Mouse (Mus musculus) hindbrain, embryonic 15.5 days (tissue): ENCODE results near the gene Fdx1l. TPM values are rescaled to one million over a fixed set of nuclear protein-coding genes. Genes with fewer than 3 reads are reported as not detected.

Experiments used
- ATAC-seq: fragments of 200-750 bp; cut with Nextera tagmentation; 2 replicates; pipeline ENCODE4 v1.8.0; 2017; ENCODE audit warnings: low read depth, moderate number of reproducible peaks, moderate TSS enrichment; ENCODE audit not compliant: low FRiP score
- H3K27ac ChIP-seq: fragments of 300-500 bp; sonication (generic); replicated peaks from 2 replicates; pipeline ENCODE4 v1.5.1; 2015; ENCODE audit warnings: mild to moderate bottlenecking, inconsistent platforms
- H3K27me3 ChIP-seq: fragments of 300-500 bp; sonication (generic); 2 replicates; pipeline ENCODE4 v1.6.1; 2015; ENCODE audit warnings: control low read depth, inconsistent platforms
- H3K36me3 ChIP-seq: fragments of 300-500 bp; sonication (generic); 2 replicates; pipeline ENCODE4 v1.6.1; 2015; ENCODE audit warnings: control low read depth, inconsistent platforms
- H3K4me1 ChIP-seq: fragments of 300-500 bp; sonication (generic); replicated peaks from 2 replicates; pipeline ENCODE4 v1.6.1; 2015; ENCODE audit warnings: control low read depth, inconsistent platforms
- H3K4me2 ChIP-seq: fragments of 300-500 bp; sonication (generic); 2 replicates; pipeline ENCODE4 v1.6.1; 2015; ENCODE audit warnings: moderate library complexity, mild to moderate bottlenecking, inconsistent platforms
- H3K4me3 ChIP-seq: fragments of 300-500 bp; sonication (generic); 2 replicates; pipeline ENCODE4 v1.5.1; 2015; ENCODE audit warnings: mild to moderate bottlenecking, inconsistent platforms
- H3K9ac ChIP-seq: fragments of 300-500 bp; sonication (generic); 2 replicates; pipeline ENCODE4 v1.6.1; 2015; ENCODE audit warnings: inconsistent platforms
- H3K9me3 ChIP-seq: fragments of 300-500 bp; sonication (generic); 2 replicates; pipeline ENCODE4 v1.6.1; 2016; ENCODE audit warnings: control low read depth, inconsistent platforms
- WGBS: fragments of 180-500 bp; shearing (Covaris S2); methylation state at CpG from one replicate; pipeline ENCODE4 v1.1.7; 2015; 5-methylcytosine and 5-hydroxymethylcytosine counted together
- microRNA counts: library from miRNA; unstranded; fragments of <30 nt; microRNA quantifications from one replicate; lab custom pipeline; 2016
- microRNA-seq: library from miRNA; unstranded; fragments of <30 nt; microRNA quantifications from one replicate; pipeline ENCODE4, GENCODE M21; 2016
- polyA plus RNA-seq: library from polyadenylated mRNA; unstranded; fragments of >200 nt; fragmentation: Nextera tagmentation; extraction: Ambion mirVana; gene quantifications from 2 replicates; pipeline ENCODE4 v1.2.1, GENCODE M21; 2015

Fdx1l gene
- polyA plus RNA-seq, 1 experiment from 2014 or later: 74.1 TPM

DNA sequence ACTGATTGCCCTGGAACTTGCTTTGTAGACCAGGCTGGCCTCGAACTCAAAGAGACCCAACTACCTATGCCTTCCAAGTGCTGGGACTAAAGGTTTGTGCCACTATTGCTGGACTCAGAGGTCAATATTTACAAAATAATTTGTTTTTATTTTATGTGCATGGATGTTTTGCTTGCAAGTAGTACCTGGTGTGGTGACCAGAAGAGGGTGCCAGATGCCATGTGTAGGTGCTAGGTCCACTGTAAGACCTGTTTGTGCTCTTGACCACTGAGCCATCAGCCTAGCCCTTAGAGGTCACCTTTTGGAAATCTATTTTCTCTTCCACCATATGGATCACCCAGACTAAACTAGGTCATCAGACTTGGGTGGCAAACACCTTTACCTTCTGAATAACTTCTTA lies 50.7 kb downstream of the Fdx1l start:
- Histone ChIP-seq H3K9ac (no peak overlapping the region), H3K9me3 (no peaks in the 10 kb centered on the region), H3K36me3 (no peaks in the 10 kb centered on the region), H3K4me3 (no peak overlapping the region), H3K4me2 (no peak overlapping the region), H3K27me3 (peaks cover 27% of the 10 kb centered on the region), H3K27ac (no peak overlapping the region), H3K4me1 (no peaks in the 10 kb centered on the region)
- ATAC-seq: no peak
- whole genome bisulfite sequencing: 80% methylated on average over 1 of the region's 1 CpGs

GRCm38 (mm10) chr9:21022288-21022687 lies 51.1 kb downstream of the Fdx1l start:
- WGBS: 65% methylated on average over 6 of the region's 6 CpGs
- Histone ChIP-seq H3K9me3 (no peaks in the 10 kb centered on the region), H3K27me3 (peaks cover 27% of the 10 kb centered on the region), H3K4me1 (no peaks in the 10 kb centered on the region), H3K9ac (no peak overlapping the region), H3K36me3 (no peaks in the 10 kb centered on the region), H3K4me2 (no peak overlapping the region), H3K4me3 (no peak overlapping the region), H3K27ac (no peak overlapping the region)
- no peak for ATAC-seq

DNA sequence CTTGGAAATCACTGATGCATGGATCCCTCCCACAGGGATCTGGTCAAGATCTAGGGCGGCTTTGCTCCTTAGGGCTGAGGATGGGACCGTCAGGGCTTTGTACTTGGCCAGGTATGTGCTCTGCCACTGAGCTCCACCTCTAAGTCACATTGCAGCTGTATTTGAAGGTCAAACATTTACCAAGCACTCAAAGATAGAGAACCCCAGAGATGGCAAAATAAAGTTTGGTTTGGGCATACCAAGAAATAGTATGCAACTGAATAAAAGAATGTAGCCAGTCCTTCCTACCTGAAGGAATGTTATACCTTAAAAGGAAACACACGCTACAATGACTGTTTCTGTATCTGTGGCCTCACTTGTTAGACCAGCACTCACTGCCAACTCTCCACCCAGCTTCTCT lies 52.1 kb downstream of the Fdx1l start:
- 72% methylated on average over 3 of the region's 3 CpGs for WGBS
- Histone ChIP-seq H3K4me2 (no peak overlapping the region), H3K27me3 (peaks cover 29% of the 10 kb centered on the region), H3K4me3 (no peak overlapping the region), H3K9ac (no peak overlapping the region), H3K27ac (no peak overlapping the region), H3K4me1 (no peaks in the 10 kb centered on the region), H3K36me3 (no peaks in the 10 kb centered on the region), H3K9me3 (no peaks in the 10 kb centered on the region)
- no peak for ATAC-seq

DNA sequence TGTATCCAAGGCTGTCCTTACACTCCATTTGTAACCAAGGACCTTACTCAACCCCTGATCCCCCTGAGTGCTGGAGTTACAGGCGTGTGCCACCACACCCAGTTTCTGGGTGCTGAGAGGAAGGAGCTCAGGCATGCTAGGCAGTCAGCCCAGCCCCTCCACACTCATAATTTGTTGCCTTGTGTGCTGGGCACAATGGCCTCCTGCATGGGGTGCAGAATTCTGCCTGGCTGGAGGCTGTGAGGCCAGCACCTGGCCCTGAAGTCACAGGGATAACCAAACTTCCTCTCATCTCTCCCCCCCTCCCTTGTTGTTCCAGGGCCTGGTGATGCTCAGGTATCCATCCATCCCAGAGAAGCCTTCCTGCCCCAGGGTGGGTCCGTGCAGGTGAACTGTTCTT lies 54.8 kb downstream of the Fdx1l start:
- Histone ChIP-seq H3K4me1 (peaks cover 12% of the 10 kb centered on the region), H3K36me3 (no peaks in the 10 kb centered on the region), H3K9ac (no peak overlapping the region), H3K4me3 (no peak overlapping the region), H3K27me3 (peaks cover 55% of the 10 kb centered on the region), H3K4me2 (no peak overlapping the region), H3K9me3 (no peaks in the 10 kb centered on the region), H3K27ac (no peak overlapping the region)
- WGBS: 70% methylated on average over 2 of the region's 2 CpGs
- no peak for ATAC-seq

MicroRNA genes within 50 kb of the gene (microRNA counts, 519-probe panel; counts per million panel counts)
- 3,098 counts per million, percentile 61 among the panel's probes with 10 or more counts for microRNA mmu-miR-1900 (lab: Ali Mortazavi, UCI)

Small RNA genes lying within 50 kb of the gene (microRNA-seq; reads per million reads assigned to microRNA genes)
- gene Mir1900 (not detected), gene Mir7082 (1.3 reads per million)

Other genes with a start within 250 kb of the Fdx1l start
- 12.9 and 13.2 TPM in 2 replicates for gene A230050P20Rik, start 205.0 kb downstream of the Fdx1l start, polyA plus RNA-seq
- 14.7 and 15.1 TPM in 2 replicates for gene Angptl6, start 193.9 kb downstream of the Fdx1l start, polyA plus RNA-seq
- gene Ppan, start 185.4 kb downstream of the Fdx1l start, polyA plus RNA-seq: 46.3 and 47.5 TPM in 2 replicates
- 249 and 256 TPM in 2 replicates for gene Eif3g, start 175.0 kb downstream of the Fdx1l start, polyA plus RNA-seq
- 60.5 and 63.9 TPM in 2 replicates for gene Dnmt1, start 113.7 kb downstream of the Fdx1l start, polyA plus RNA-seq
- 8.5 and 10.8 TPM in 2 replicates for gene S1pr2, start 96.8 kb downstream of the Fdx1l start, polyA plus RNA-seq
- 109 and 114 TPM in 2 replicates for gene Mrpl4, start 70.9 kb downstream of the Fdx1l start, polyA plus RNA-seq
- 3.4 and 3.9 TPM in 2 replicates for gene Icam1, start 57.6 kb downstream of the Fdx1l start, polyA plus RNA-seq
- gene Icam4, start 44.2 kb downstream of the Fdx1l start, polyA plus RNA-seq: not detected in 2 replicates
- gene Icam5, start 41.5 kb downstream of the Fdx1l start, polyA plus RNA-seq: 1.7 and 2.6 TPM in 2 replicates
- 0.58 and 3.0 TPM in 2 replicates for gene Zglp1, start 6.5 kb downstream of the Fdx1l start, polyA plus RNA-seq
- 1.7 and 2.8 TPM in 2 replicates for gene Gm49373, start 518 bp downstream of the Fdx1l start, polyA plus RNA-seq
- gene Gm38431, start 18.4 kb upstream of the Fdx1l start, polyA plus RNA-seq: 1.3 and 3.1 TPM in 2 replicates
- 31.7 and 37.8 TPM in 2 replicates for gene Raver1, start 18.4 kb upstream of the Fdx1l start, polyA plus RNA-seq
- 11.3 and 11.7 TPM in 2 replicates for gene Tyk2, start 57.6 kb upstream of the Fdx1l start, polyA plus RNA-seq
- 211 TPM in 2 replicates for gene Cdc37, start 76.4 kb upstream of the Fdx1l start, polyA plus RNA-seq
- gene Pde4a, start 92.1 kb upstream of the Fdx1l start, polyA plus RNA-seq: 36.5 and 41.0 TPM in 2 replicates
- gene Keap1, start 165.7 kb upstream of the Fdx1l start, polyA plus RNA-seq: 66.7 and 68.2 TPM in 2 replicates
- 4.1 and 4.6 TPM in 2 replicates for gene S1pr5, start 174.8 kb upstream of the Fdx1l start, polyA plus RNA-seq
- gene Atg4d, start 191.7 kb upstream of the Fdx1l start, polyA plus RNA-seq: 47.6 and 53.7 TPM in 2 replicates
- gene Kri1, start 214.4 kb upstream of the Fdx1l start, polyA plus RNA-seq: 14.9 and 15.7 TPM in 2 replicates
- gene Cdkn2d, start 217.8 kb upstream of the Fdx1l start, polyA plus RNA-seq: 108 and 111 TPM in 2 replicates
- gene Ap1m2, start 238.7 kb upstream of the Fdx1l start, polyA plus RNA-seq: 2.7 and 3.1 TPM in 2 replicates
- gene Slc44a2, start 247.1 kb upstream of the Fdx1l start, polyA plus RNA-seq: 64.5 and 73.4 TPM in 2 replicates